Mouse (Mus musculus) small intestine, adult 2 months (tissue): ENCODE measurements around the gene Olfr313.

Experiments
- CTCF ChIP-seq: fragments of 200-500 bp; IDR thresholded peaks from 2 replicates; pipeline ENCODE4 v1.5.1; 2012; ENCODE audit warnings: low read depth, mild to moderate bottlenecking, control low read depth, inconsistent platforms, low read length, moderate library complexity, mixed read lengths; ENCODE audit not compliant: insufficient replicate concordance, insufficient read length; ENCODE audit errors: extremely low read depth
- POLR2A ChIP-seq: fragments of 200-500 bp; IDR thresholded peaks from 2 replicates; pipeline ENCODE4 v1.6.1; 2012; ENCODE audit warnings: low read depth, mild to moderate bottlenecking, control low read depth, inconsistent platforms, low read length, moderate library complexity

DNA sequence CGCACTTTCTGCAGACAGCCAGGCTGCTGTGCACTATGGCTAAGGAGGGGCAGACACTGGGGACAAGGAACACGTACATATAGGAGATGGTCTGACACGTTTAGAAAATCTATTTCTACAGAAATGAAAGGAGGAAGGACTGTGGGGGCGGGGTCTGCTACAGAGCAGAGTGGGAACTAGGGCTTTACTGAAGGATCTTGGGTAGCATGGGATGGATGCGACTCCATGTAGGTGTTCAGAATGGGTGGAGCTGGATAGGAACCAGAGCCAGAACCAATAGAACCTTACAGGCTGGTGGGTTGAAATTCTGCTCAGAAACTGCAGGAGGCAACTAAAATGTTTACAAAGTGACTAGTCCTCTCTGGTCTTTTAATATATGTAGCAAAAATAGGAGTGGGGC lies 15.1 kb upstream of the Olfr313 start:
- TF ChIP-seq POLR2A (no peak), CTCF (no peak)
